In the genomic region with DNA sequence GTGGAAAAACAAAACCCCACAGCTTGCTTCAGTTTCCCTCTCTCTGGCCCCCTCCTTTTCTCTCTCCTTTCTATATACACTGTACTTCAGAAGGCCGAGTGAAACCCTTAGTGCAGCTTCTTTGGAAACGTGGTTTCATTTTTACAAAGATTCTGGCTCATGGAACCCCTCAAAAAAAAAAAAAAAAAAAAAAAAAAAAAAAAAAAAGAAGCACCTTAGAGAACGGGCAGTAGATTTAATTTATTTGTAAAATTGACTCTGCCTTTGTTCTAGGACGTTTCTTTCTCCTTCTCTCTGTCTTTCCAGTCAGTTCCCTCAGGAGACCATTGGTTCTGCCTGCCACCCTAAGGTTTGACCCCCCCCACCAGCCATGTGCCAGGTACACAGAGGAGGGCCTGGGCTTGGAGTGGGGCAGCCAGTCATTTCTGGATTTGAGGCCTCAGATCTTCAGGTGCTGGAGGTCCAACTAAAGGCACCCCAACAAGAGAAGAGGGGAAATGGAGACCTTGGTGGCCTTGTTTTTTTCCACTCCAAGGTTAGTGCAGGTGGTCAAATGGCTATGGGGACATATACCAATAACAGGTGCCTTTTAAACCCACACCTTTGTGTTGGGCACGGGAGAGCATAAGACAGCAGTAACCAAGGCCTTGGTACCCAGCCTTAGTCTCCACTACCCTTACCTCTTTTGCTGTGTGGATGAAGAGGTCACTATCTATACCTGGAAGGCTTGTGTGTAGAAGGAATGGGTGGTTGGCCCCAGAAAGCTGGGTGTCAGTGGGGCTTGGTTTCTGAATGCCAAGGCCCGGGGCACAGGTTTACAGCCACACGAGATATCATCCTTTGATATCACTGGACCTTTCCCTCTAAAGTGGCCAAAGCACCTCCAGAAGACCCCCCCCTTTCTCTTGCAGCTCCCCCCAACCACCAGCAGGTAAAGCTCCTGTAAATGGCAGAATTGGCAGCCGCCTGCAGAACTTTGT, we compare ENCODE assay signal across 16 mouse cellular contexts. TPM values are rescaled to one million over a fixed set of nuclear protein-coding genes. Genes with fewer than 3 reads are reported as not detected.
DNase-seq lines count a peak whose midpoint lies in the region; ATAC-seq and TF ChIP-seq lines count a peak whose summit lies in the region.
"Had no signal": no experiment of that assay in that cellular context is flagged by ENCODE, and none has a peak within 500 bp of the region (broad histone marks: within the 10 kb centered on the region; RNA-seq: fewer than 3 reads in every experiment).

No protein-coding gene starts in this region.

- H3K4me3 ChIP-seq in midbrain, embryonic 11.5 days (ENCODE audit: low read depth, low read length) = no peak overlapping the region
- no peak overlapping the region for H3K4me3 ChIP-seq in midbrain, embryonic 16.5 days (ENCODE audit: low read depth, low read length)
- no peak overlapping the region for H3K4me3 ChIP-seq in intestine, postnatal 0 days (ENCODE audit: low read depth, low read length)
- H3K4me3 ChIP-seq in forebrain, embryonic 14.5 days (ENCODE audit: low read depth, low read length) = no peak overlapping the region
- H3K4me3 ChIP-seq: embryonic facial prominence, embryonic 13.5 days; forebrain, embryonic 12.5 days had no signal

- peak; percentile 93 for DNase-seq in midbrain, embryonic 11.5 days (ENCODE audit: low spot score, missing footprints)
- DNase-seq in kidney, postnatal 10 days = peak; percentile 69
- no peak for DNase-seq in gastrocnemius, adult 8-10 months (ENCODE audit: low spot score in 2 of 2)
- DNase-seq in spleen, postnatal 4 days (ENCODE audit: low spot score in 2 of 2) = no peak
- DNase-seq in forebrain, embryonic 14.5 days (ENCODE audit: low spot score) = no peak
- DNase-seq: heart, adult 18-20 months; lung, adult 18-20 months; lung, postnatal 4 days; midbrain, embryonic 14.5 days had no signal

- H3K4me1 ChIP-seq in midbrain, embryonic 11.5 days (ENCODE audit: control insufficient read depth, insufficient read depth, low read length) = no peaks in the 10 kb centered on the region
- H3K4me1 ChIP-seq in midbrain, embryonic 16.5 days (ENCODE audit: control insufficient read depth, insufficient read depth, low read length) = peaks cover 4% of the 10 kb centered on the region; the same call in 1 of the 2 replicates
- no peaks in the 10 kb centered on the region for H3K4me1 ChIP-seq in intestine, postnatal 0 days (replicated peaks; ENCODE audit: control insufficient read depth, insufficient read depth, low read length)
- H3K4me1 ChIP-seq in forebrain, embryonic 14.5 days (ENCODE audit: control insufficient read depth, insufficient read depth, low read length) = no peaks in the 10 kb centered on the region

- H3K36me3 ChIP-seq in midbrain, embryonic 11.5 days (ENCODE audit: control insufficient read depth, insufficient read depth, low read length) = no peaks in the 10 kb centered on the region
- no peaks in the 10 kb centered on the region for H3K36me3 ChIP-seq in midbrain, embryonic 16.5 days (ENCODE audit: control insufficient read depth, insufficient read depth, low read length)
- no peaks in the 10 kb centered on the region for H3K36me3 ChIP-seq in intestine, postnatal 0 days (ENCODE audit: control insufficient read depth, insufficient read depth)
- H3K36me3 ChIP-seq in forebrain, embryonic 14.5 days (ENCODE audit: control insufficient read depth, insufficient read depth, low read length) = no peaks in the 10 kb centered on the region
- H3K36me3 ChIP-seq: embryonic facial prominence, embryonic 13.5 days; forebrain, embryonic 12.5 days had no signal

- H3K4me2 ChIP-seq in midbrain, embryonic 11.5 days = no peak overlapping the region
- no peak overlapping the region for H3K4me2 ChIP-seq in midbrain, embryonic 16.5 days (ENCODE audit: low read length)
- H3K4me2 ChIP-seq in intestine, postnatal 0 days (replicated peaks; ENCODE audit: low read depth) = 0 out of 2 replicates have a peak overlapping the region, but pooled peaks have one; percentile 9
- H3K4me2 ChIP-seq in forebrain, embryonic 14.5 days (ENCODE audit: low read length) = no peak overlapping the region
- H3K4me2 ChIP-seq: embryonic facial prominence, embryonic 13.5 days; forebrain, embryonic 12.5 days had no signal

- peaks cover 100% of the 10 kb centered on the region for H3K27me3 ChIP-seq in midbrain, embryonic 11.5 days (ENCODE audit: control insufficient read depth, insufficient read depth, low read length)
- H3K27me3 ChIP-seq in midbrain, embryonic 16.5 days (ENCODE audit: control insufficient read depth, insufficient read depth, low read depth, low read length) = peaks cover 75% of the 10 kb centered on the region
- peaks cover 71% of the 10 kb centered on the region for H3K27me3 ChIP-seq in intestine, postnatal 0 days (replicated peaks; ENCODE audit: control insufficient read depth, insufficient read depth, low read length)
- peaks cover 94% of the 10 kb centered on the region for H3K27me3 ChIP-seq in forebrain, embryonic 14.5 days (replicated peaks; ENCODE audit: control insufficient read depth, insufficient read depth, low read length)
- H3K27me3 ChIP-seq: Patski had no signal

- WGBS in midbrain, embryonic 11.5 days = 10% methylated on average over 8 of the region's 8 CpGs
- WGBS in midbrain, embryonic 16.5 days = 5% methylated on average over 8 of the region's 8 CpGs
- WGBS in intestine, postnatal 0 days = 36% methylated on average over 8 of the region's 8 CpGs
- WGBS in forebrain, embryonic 14.5 days = 6% methylated on average over 8 of the region's 8 CpGs

- no peak for TF ChIP-seq CTCF in intestine, postnatal 0 days (IDR thresholded peaks at IDR 0.05; ENCODE audit: low read depth)

- H3K9ac ChIP-seq in midbrain, embryonic 11.5 days (ENCODE audit: low read length) = no peak overlapping the region
- no peak overlapping the region for H3K9ac ChIP-seq in midbrain, embryonic 16.5 days (ENCODE audit: low read depth, low read length)
- no peak overlapping the region for H3K9ac ChIP-seq in intestine, postnatal 0 days (ENCODE audit: low read depth, low read length)
- no peak overlapping the region for H3K9ac ChIP-seq in forebrain, embryonic 14.5 days (ENCODE audit: low read length)
- H3K9ac ChIP-seq: embryonic facial prominence, embryonic 13.5 days; forebrain, embryonic 12.5 days had no signal

- no peak for ATAC-seq in midbrain, embryonic 11.5 days (ENCODE audit: low FRiP score)
- no peak for ATAC-seq in midbrain, embryonic 16.5 days
- no peak for ATAC-seq in intestine, postnatal 0 days
- ATAC-seq in forebrain, embryonic 14.5 days = no peak
- ATAC-seq: Patski had no signal

- no peaks in the 10 kb centered on the region for H3K9me3 ChIP-seq in midbrain, embryonic 11.5 days (ENCODE audit: control insufficient read depth, low read length)
- no peaks in the 10 kb centered on the region for H3K9me3 ChIP-seq in midbrain, embryonic 16.5 days (replicated peaks; ENCODE audit: control insufficient read depth, low read length, poor library complexity, severe bottlenecking)
- H3K9me3 ChIP-seq in intestine, postnatal 0 days (ENCODE audit: control insufficient read depth) = no peaks in the 10 kb centered on the region
- H3K9me3 ChIP-seq in forebrain, embryonic 14.5 days (replicated peaks; ENCODE audit: control insufficient read depth, low read length) = no peaks in the 10 kb centered on the region
- H3K9me3 ChIP-seq: embryonic facial prominence, embryonic 13.5 days; forebrain, embryonic 12.5 days had no signal

- no peak overlapping the region for H3K27ac ChIP-seq in midbrain, embryonic 11.5 days (ENCODE audit: low read depth, low read length)
- no peak overlapping the region for H3K27ac ChIP-seq in midbrain, embryonic 16.5 days (ENCODE audit: low read length)
- H3K27ac ChIP-seq in intestine, postnatal 0 days (ENCODE audit: low read depth, low read length) = no peak overlapping the region
- no peak overlapping the region for H3K27ac ChIP-seq in forebrain, embryonic 14.5 days (ENCODE audit: low read depth, low read length)
- H3K27ac ChIP-seq: embryonic facial prominence, embryonic 13.5 days; forebrain, embryonic 12.5 days had no signal

RNA-seq across cellular contexts. Expression of a gene that starts 1.0 kb away (rescaled TPM):
- not detected in 2 replicates for polyA plus RNA-seq in midbrain, embryonic 11.5 days (2014; fragmentation: Nextera tagmentation; extraction: Ambion mirVana)
- not detected in 2 replicates for polyA plus RNA-seq in midbrain, embryonic 16.5 days (2015; fragmentation: Nextera tagmentation; extraction: Ambion mirVana)
- polyA plus RNA-seq in intestine, postnatal 0 days (2015; fragmentation: Nextera tagmentation; extraction: Ambion mirVana) = 1.0 and 1.1 TPM in 2 replicates
- under 1 TPM in 2 of 4 experiments, not detected in 2; 0.11 to 0.19 TPM for total RNA-seq in gastrocnemius, adult 8-10 months (2022)
- polyA plus RNA-seq in forebrain, embryonic 14.5 days (2014; fragmentation: Nextera tagmentation; extraction: Ambion mirVana) = not detected in 2 replicates
- total RNA-seq: heart, adult 18-20 months; left cerebral cortex, adult 18-20 months had no signal
- polyA plus RNA-seq: forebrain, embryonic 12.5 days; heart, postnatal 0 days; midbrain, embryonic 14.5 days had no signal

RNA-seq across cellular contexts. Expression of a gene that starts 5.7 kb away (rescaled TPM):
- not detected in 2 replicates for polyA plus RNA-seq in midbrain, embryonic 11.5 days (2014; fragmentation: Nextera tagmentation; extraction: Ambion mirVana)
- polyA plus RNA-seq in midbrain, embryonic 16.5 days (2015; fragmentation: Nextera tagmentation; extraction: Ambion mirVana) = not detected in 2 replicates
- 7.6 and 8.5 TPM in 2 replicates for polyA plus RNA-seq in intestine, postnatal 0 days (2015; fragmentation: Nextera tagmentation; extraction: Ambion mirVana)
- 1 to 10 TPM in 1 of 4 experiments, under 1 TPM in 2, not detected in 1; 0.52 to 1.0 (median 0.94) TPM for total RNA-seq in gastrocnemius, adult 8-10 months (2022)
- polyA plus RNA-seq in forebrain, embryonic 14.5 days (2014; fragmentation: Nextera tagmentation; extraction: Ambion mirVana) = not detected in 2 replicates
- total RNA-seq: heart, adult 18-20 months; left cerebral cortex, adult 18-20 months had no signal
- polyA plus RNA-seq: forebrain, embryonic 12.5 days; midbrain, embryonic 14.5 days had no signal

RNA-seq across cellular contexts. Expression of a gene that starts 9.4 kb away (rescaled TPM):
- polyA plus RNA-seq in midbrain, embryonic 11.5 days (2014; fragmentation: Nextera tagmentation; extraction: Ambion mirVana) = not detected in 2 replicates
- polyA plus RNA-seq in midbrain, embryonic 16.5 days (2015; fragmentation: Nextera tagmentation; extraction: Ambion mirVana) = not detected in 2 replicates
- polyA plus RNA-seq in intestine, postnatal 0 days (2015; fragmentation: Nextera tagmentation; extraction: Ambion mirVana) = 0.37 and 1.5 TPM in 2 replicates
- under 1 TPM in 3 of 4 experiments, not detected in 1; 0.12 to 0.24 (median 0.19) TPM for total RNA-seq in gastrocnemius, adult 8-10 months (2022)
- polyA plus RNA-seq in forebrain, embryonic 14.5 days (2014; fragmentation: Nextera tagmentation; extraction: Ambion mirVana) = not detected in 2 replicates
- total RNA-seq: heart, adult 18-20 months; left cerebral cortex, adult 18-20 months had no signal
- polyA plus RNA-seq: forebrain, embryonic 12.5 days; heart, postnatal 0 days; midbrain, embryonic 14.5 days had no signal

RNA-seq across cellular contexts. Expression of a gene that starts 11.6 kb away (rescaled TPM):
- polyA plus RNA-seq in midbrain, embryonic 11.5 days (2014; fragmentation: Nextera tagmentation; extraction: Ambion mirVana) = not detected in 2 replicates
- not detected in 2 replicates for polyA plus RNA-seq in midbrain, embryonic 16.5 days (2015; fragmentation: Nextera tagmentation; extraction: Ambion mirVana)
- 5.7 and 6.4 TPM in 2 replicates for polyA plus RNA-seq in intestine, postnatal 0 days (2015; fragmentation: Nextera tagmentation; extraction: Ambion mirVana)
- total RNA-seq in gastrocnemius, adult 8-10 months (2022) = under 1 TPM in 3 of 4 experiments, not detected in 1; 0.29 to 0.77 (median 0.31) TPM
- not detected in 2 replicates for polyA plus RNA-seq in forebrain, embryonic 14.5 days (2014; fragmentation: Nextera tagmentation; extraction: Ambion mirVana)
- total RNA-seq: heart, adult 18-20 months; left cerebral cortex, adult 18-20 months had no signal
- polyA plus RNA-seq: forebrain, embryonic 12.5 days; heart, postnatal 0 days; midbrain, embryonic 14.5 days had no signal

RNA-seq across cellular contexts. Expression of a gene that starts 22.4 kb away (rescaled TPM):
- polyA plus RNA-seq in midbrain, embryonic 11.5 days (2014; fragmentation: Nextera tagmentation; extraction: Ambion mirVana) = not detected in 2 replicates
- polyA plus RNA-seq in midbrain, embryonic 16.5 days (2015; fragmentation: Nextera tagmentation; extraction: Ambion mirVana) = 0.14 TPM in 1 of 2 replicates, not detected in the other
- 14.7 and 15.8 TPM in 2 replicates for polyA plus RNA-seq in intestine, postnatal 0 days (2015; fragmentation: Nextera tagmentation; extraction: Ambion mirVana)
- total RNA-seq in gastrocnemius, adult 8-10 months (2022) = under 1 TPM; 0.29 to 0.49 (median 0.37) TPM
- polyA plus RNA-seq in forebrain, embryonic 14.5 days (2014; fragmentation: Nextera tagmentation; extraction: Ambion mirVana) = 0.15 TPM in 1 of 2 replicates, not detected in the other
- total RNA-seq: left cerebral cortex, adult 18-20 months had no signal
- polyA plus RNA-seq: forebrain, embryonic 12.5 days; midbrain, embryonic 14.5 days had no signal

Comparison
In these comparisons a context has a peak if more than half of its experiments do, and no peak if none do; other contexts are left out.
1. DNase-seq: peak in midbrain, embryonic 11.5 days (single experiment) and kidney, postnatal 10 days (single experiment); none in gastrocnemius, adult 8-10 months (0 of 2), spleen, postnatal 4 days (0 of 2) and forebrain, embryonic 14.5 days (single experiment).